Mouse (Mus musculus) lung, embryonic 14.5 days (tissue): Measurements from ENCODE around the gene Unc5c. TPM values are rescaled to one million over a fixed set of nuclear protein-coding genes. Genes with fewer than 3 reads are reported as not detected.

ENCODE experiments used
- ATAC-seq: fragments of 200-750 bp; cut with Nextera tagmentation; 2 replicates; pipeline ENCODE4 v1.8.0; 2017; ENCODE audit warnings: mild to moderate bottlenecking, moderate TSS enrichment, moderate library complexity; ENCODE audit not compliant: insufficient read depth
- DNase-seq: peaks from one replicate; pipeline ENCODE4 v3.0.0-alpha.2; 2015
- H3K27ac ChIP-seq: fragments of 300-500 bp; sonication (generic); 2 replicates; pipeline ENCODE4 v1.5.1; 2014; ENCODE audit warnings: low read depth, mild to moderate bottlenecking, moderate library complexity
- H3K27me3 ChIP-seq: fragments of 300-500 bp; sonication (generic); 2 replicates; pipeline ENCODE4 v1.6.1; 2014; ENCODE audit warnings: low read length, control low read depth; ENCODE audit not compliant: insufficient read depth
- H3K36me3 ChIP-seq: fragments of 300-500 bp; sonication (generic); 2 replicates; pipeline ENCODE4 v1.6.1; 2014; ENCODE audit warnings: control low read depth; ENCODE audit not compliant: insufficient read depth
- H3K4me1 ChIP-seq: fragments of 300-500 bp; sonication (generic); 2 replicates; pipeline ENCODE4 v1.6.1; 2014; ENCODE audit warnings: antibody characterized with exemption, control low read depth; ENCODE audit not compliant: insufficient read depth
- H3K4me2 ChIP-seq: fragments of 300-500 bp; sonication (generic); 2 replicates; pipeline ENCODE4 v1.6.1; 2014; ENCODE audit warnings: mild to moderate bottlenecking
- H3K4me3 ChIP-seq: fragments of 300-500 bp; sonication (generic); 2 replicates; pipeline ENCODE4 v1.5.1; 2014; ENCODE audit warnings: low read depth, low read length
- H3K9ac ChIP-seq: fragments of 300-500 bp; sonication (generic); 2 replicates; pipeline ENCODE4 v1.6.1; 2014
- H3K9me3 ChIP-seq: fragments of 300-500 bp; sonication (generic); 2 replicates; pipeline ENCODE4 v1.6.1; 2016; ENCODE audit warnings: low read depth, low read length, control low read depth
- CTCF ChIP-seq: IDR thresholded peaks from 2 replicates; pipeline ENCODE4 v1.5.1; 2016; ENCODE audit warnings: antibody characterized with exemption, low read depth
- WGBS: fragments of 180-500 bp; shearing (Covaris S2); extraction: QIAGEN DNeasy Blood & Tissue Kit; methylation state at CpG from one replicate; pipeline ENCODE4 v1.1.7; 2014; 5-methylcytosine and 5-hydroxymethylcytosine counted together
- polyA plus RNA-seq: library from polyadenylated mRNA; unstranded; fragments of >200 nt; fragmentation: Nextera tagmentation; extraction: Ambion mirVana; gene quantifications from 2 replicates; pipeline ENCODE4 v1.2.1, GENCODE M21; 2014

Gene Unc5c
- polyA plus RNA-seq, 1 experiment from 2014 or later: 32.3 TPM

GRCm38 (mm10) chr3:141745322-141745721 lies 280.3 kb downstream of the Unc5c start:
- DNase-seq (no peak), ATAC-seq (no peak)
- H3K27me3 ChIP-seq: no peaks in the 10 kb centered on the region
- H3K9me3 ChIP-seq: no peaks in the 10 kb centered on the region
- no peaks in the 10 kb centered on the region for H3K36me3 ChIP-seq
- no peak overlapping the region for H3K4me2 ChIP-seq
- no peaks in the 10 kb centered on the region for H3K4me1 ChIP-seq
- H3K27ac ChIP-seq: no peak overlapping the region
- H3K9ac ChIP-seq: no peak overlapping the region
- TF ChIP-seq CTCF: no peak
- no peak overlapping the region for H3K4me3 ChIP-seq

- TF ChIP-seq CTCF: no peak
- Histone ChIP-seq H3K4me1 (no peaks in the 10 kb centered on the region), H3K4me2 (no peak overlapping the region), H3K9ac (no peak overlapping the region), H3K4me3 (no peak overlapping the region), H3K9me3 (no peaks in the 10 kb centered on the region), H3K27ac (no peak overlapping the region), H3K36me3 (no peaks in the 10 kb centered on the region), H3K27me3 (no peaks in the 10 kb centered on the region)
- DNase-seq (no peak), ATAC-seq (no peak)
- 81% methylated on average over 4 of the region's 4 CpGs for WGBS
Measured at GRCm38 (mm10) chr3:141748694-141749381, 283.8 kb downstream of the Unc5c start.

GRCm38 (mm10) chr3:141752172-141752571 lies 287.2 kb downstream of the Unc5c start:
- Histone ChIP-seq H3K9me3 (no peaks in the 10 kb centered on the region), H3K4me1 (no peaks in the 10 kb centered on the region), H3K9ac (no peak overlapping the region), H3K27ac (no peak overlapping the region), H3K36me3 (no peaks in the 10 kb centered on the region), H3K4me3 (no peak overlapping the region), H3K27me3 (no peaks in the 10 kb centered on the region), H3K4me2 (no peak overlapping the region)
- no peak for DNase-seq
- no peak for ATAC-seq
- 76% methylated on average over 7 of the region's 7 CpGs for WGBS
- no peak for TF ChIP-seq CTCF

DNA sequence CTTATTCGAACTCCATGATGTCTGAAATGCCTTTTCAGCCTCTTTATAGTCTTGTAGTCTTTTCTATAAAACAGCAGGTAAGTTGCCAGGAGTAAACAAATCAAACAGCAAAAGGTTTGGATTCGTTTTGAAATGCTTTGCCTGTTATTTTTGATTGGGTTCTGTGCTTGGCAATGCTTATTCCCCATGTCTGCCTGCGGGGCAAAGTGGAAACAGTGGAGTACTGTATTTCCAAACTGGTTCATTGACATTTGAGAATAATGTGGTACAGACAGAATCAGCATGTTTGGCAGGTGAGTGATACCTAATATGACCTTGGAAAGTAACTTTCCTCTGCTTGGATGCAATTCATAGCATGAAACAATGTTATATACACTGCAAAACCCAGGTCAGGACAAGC lies 292.2 kb downstream of the Unc5c start:
- Histone ChIP-seq H3K9me3 (no peaks in the 10 kb centered on the region), H3K27me3 (no peaks in the 10 kb centered on the region), H3K4me1 (no peaks in the 10 kb centered on the region), H3K9ac (no peak overlapping the region), H3K36me3 (no peaks in the 10 kb centered on the region), H3K4me2 (no peak overlapping the region), H3K27ac (no peak overlapping the region), H3K4me3 (no peak overlapping the region)
- DNase-seq (no peak), ATAC-seq (no peak)
- WGBS: 81% methylated on average over 3 of the region's 3 CpGs
- TF ChIP-seq CTCF: no peak

GRCm38 (mm10) chr3:141778411-141778919 lies 313.4 kb downstream of the Unc5c start:
- H3K4me2 ChIP-seq: no peak overlapping the region
- no peak overlapping the region for H3K9ac ChIP-seq
- 55% methylated on average over 8 of the region's 8 CpGs for WGBS
- no peaks in the 10 kb centered on the region for H3K4me1 ChIP-seq
- no peaks in the 10 kb centered on the region for H3K9me3 ChIP-seq
- H3K27me3 ChIP-seq: no peaks in the 10 kb centered on the region
- H3K36me3 ChIP-seq: no peaks in the 10 kb centered on the region
- no peak for TF ChIP-seq CTCF
- DNase-seq: no peak
- no peak for ATAC-seq
- H3K4me3 ChIP-seq: no peak overlapping the region
- no peak overlapping the region for H3K27ac ChIP-seq

DNA sequence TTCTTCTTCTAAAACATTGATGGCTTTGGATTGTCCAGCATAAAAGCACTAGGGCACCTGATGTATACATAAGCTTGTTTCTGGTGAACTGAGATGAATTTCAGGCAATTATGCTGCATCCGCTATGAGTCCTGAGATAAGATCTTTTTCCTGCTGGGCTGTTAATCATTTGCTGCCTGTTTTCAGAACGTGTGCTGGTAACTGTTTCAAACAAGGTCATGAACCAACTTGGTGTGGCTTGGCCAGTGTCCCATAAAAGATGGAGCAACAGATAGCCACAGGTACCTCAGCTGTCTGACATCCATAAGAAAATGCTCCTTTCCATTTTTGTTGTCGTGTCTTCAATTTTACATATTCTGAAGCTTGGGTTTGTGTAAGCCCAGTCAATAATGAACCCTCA lies 314.2 kb downstream of the Unc5c start:
- H3K4me1 ChIP-seq: no peaks in the 10 kb centered on the region
- ATAC-seq: no peak
- no peaks in the 10 kb centered on the region for H3K36me3 ChIP-seq
- H3K9me3 ChIP-seq: no peaks in the 10 kb centered on the region
- H3K4me3 ChIP-seq: no peak overlapping the region
- H3K4me2 ChIP-seq: no peak overlapping the region
- WGBS: 35% methylated on average over 3 of the region's 3 CpGs
- H3K9ac ChIP-seq: no peak overlapping the region
- no peak overlapping the region for H3K27ac ChIP-seq
- no peak for DNase-seq
- no peak for TF ChIP-seq CTCF
- H3K27me3 ChIP-seq: no peaks in the 10 kb centered on the region

DNA sequence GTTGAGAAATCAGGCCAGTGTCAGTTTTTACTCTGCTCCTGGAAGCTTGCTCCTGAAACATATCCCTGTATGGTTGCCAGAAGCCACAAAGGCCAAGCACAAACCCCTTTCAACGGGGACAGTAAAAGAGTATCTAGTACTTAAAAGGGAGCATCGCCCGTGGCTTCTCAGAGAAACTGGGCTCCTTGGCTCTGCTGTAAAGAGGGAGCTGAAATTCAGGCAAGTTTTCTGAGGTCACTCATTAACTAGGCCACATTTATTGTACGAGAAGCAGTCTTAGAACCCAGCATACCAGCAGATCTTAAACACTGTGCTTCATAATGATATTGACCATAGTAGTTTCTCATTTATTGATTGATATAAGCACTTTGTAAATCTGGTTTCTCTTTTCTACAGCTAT lies 317.5 kb downstream of the Unc5c start:
- H3K4me2 ChIP-seq: no peak overlapping the region
- WGBS: 70% methylated on average over 4 of the region's 4 CpGs
- no peaks in the 10 kb centered on the region for H3K36me3 ChIP-seq
- no peak for ATAC-seq
- no peak overlapping the region for H3K27ac ChIP-seq
- no peak overlapping the region for H3K9ac ChIP-seq
- DNase-seq: no peak
- no peak for TF ChIP-seq CTCF
- H3K4me3 ChIP-seq: no peak overlapping the region
- H3K9me3 ChIP-seq: no peaks in the 10 kb centered on the region
- no peaks in the 10 kb centered on the region for H3K4me1 ChIP-seq
- no peaks in the 10 kb centered on the region for H3K27me3 ChIP-seq
